ENCODE assay signal across 8 mouse cellular contexts in the genomic region with DNA sequence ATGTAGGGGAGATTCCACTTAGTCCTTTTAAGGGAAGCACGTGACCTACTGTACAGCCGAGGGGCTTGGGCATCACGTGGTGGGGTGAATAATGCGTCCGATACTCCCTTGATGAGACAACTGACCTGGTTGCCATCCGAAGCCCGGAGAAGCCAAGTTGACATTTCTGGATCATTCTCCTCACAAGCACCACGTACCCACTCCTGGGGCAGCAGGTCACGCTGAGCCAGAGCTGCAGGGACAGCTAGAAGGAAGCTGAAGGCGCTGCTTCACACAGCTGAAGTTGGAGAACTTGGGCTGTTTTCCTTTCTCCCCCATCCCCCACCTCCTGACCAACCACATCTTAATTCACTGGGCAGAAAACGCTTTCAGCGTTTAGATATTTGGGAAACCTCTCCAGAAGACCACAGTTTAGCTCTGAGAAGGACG.
A peak's percentile ranks its signal among the peaks of the same experiment; 100 is the strongest.
DNase-seq lines count a peak whose midpoint lies in the region; ATAC-seq lines count a peak whose summit lies in the region.

No protein-coding gene starts in this region.

- ATAC-seq in kidney, embryonic 16.5 days (ENCODE audit: low FRiP score, low TSS enrichment) = peak; percentile 39; the same call in 1 of the 2 replicates
- no peak for ATAC-seq in forebrain, embryonic 16.5 days
- peak; percentile 24; the same call in 1 of the 2 replicates for ATAC-seq in hindbrain, embryonic 15.5 days (ENCODE audit: low FRiP score, low read depth)

- H3K4me3 ChIP-seq in kidney, embryonic 16.5 days (ENCODE audit: low read length) = peak overlapping the region; percentile 49
- H3K4me3 ChIP-seq in forebrain, embryonic 16.5 days (replicated peaks; ENCODE audit: low read length) = no peak overlapping the region
- H3K4me3 ChIP-seq in hindbrain, embryonic 15.5 days = peak overlapping the region; percentile 30

- peak overlapping the region; percentile 89 for H3K27ac ChIP-seq in kidney, embryonic 16.5 days (ENCODE audit: low read length)
- no peak overlapping the region for H3K27ac ChIP-seq in forebrain, embryonic 16.5 days (ENCODE audit: low read length)
- peak overlapping the region; percentile 76 for H3K27ac ChIP-seq in hindbrain, embryonic 15.5 days (replicated peaks)

- no peak for DNase-seq in kidney, adult 9 months
- DNase-seq in lung, postnatal 4 days = peak; percentile 39 to 52
- DNase-seq in yolk sac, embryonic 10.5 days (ENCODE audit: low spot score) = peak; percentile 40
- no peak for DNase-seq in right cerebral cortex, adult 18-20 months
- DNase-seq in cerebellum, adult 11 months = no peak

- no peaks in the 10 kb centered on the region for H3K36me3 ChIP-seq in kidney, embryonic 16.5 days (ENCODE audit: insufficient read depth, low read length)
- H3K36me3 ChIP-seq in forebrain, embryonic 16.5 days (ENCODE audit: control insufficient read depth, insufficient read depth) = no peaks in the 10 kb centered on the region
- no peaks in the 10 kb centered on the region for H3K36me3 ChIP-seq in hindbrain, embryonic 15.5 days

- peak overlapping the region; percentile 71 for H3K4me2 ChIP-seq in kidney, embryonic 16.5 days (replicated peaks; ENCODE audit: low read depth, low read length)
- peak overlapping the region; percentile 38 for H3K4me2 ChIP-seq in forebrain, embryonic 16.5 days (ENCODE audit: low read length)
- peak overlapping the region; percentile 51 for H3K4me2 ChIP-seq in hindbrain, embryonic 15.5 days

- peaks cover 47% of the 10 kb centered on the region for H3K4me1 ChIP-seq in kidney, embryonic 16.5 days (ENCODE audit: insufficient read depth, low read length)
- H3K4me1 ChIP-seq in forebrain, embryonic 16.5 days (replicated peaks; ENCODE audit: control insufficient read depth, insufficient read depth, low read length) = peaks cover 27% of the 10 kb centered on the region
- H3K4me1 ChIP-seq in hindbrain, embryonic 15.5 days (replicated peaks) = peaks cover 36% of the 10 kb centered on the region

- H3K9ac ChIP-seq in kidney, embryonic 16.5 days (replicated peaks; ENCODE audit: low read length) = peak overlapping the region; percentile 56
- 0 out of 2 replicates have a peak overlapping the region, but pooled peaks have one; percentile 17 for H3K9ac ChIP-seq in forebrain, embryonic 16.5 days (replicated peaks; ENCODE audit: low read depth, low read length)
- peak overlapping the region; percentile 17; the same call in 1 of the 2 replicates for H3K9ac ChIP-seq in hindbrain, embryonic 15.5 days

- H3K27me3 ChIP-seq in kidney, embryonic 16.5 days (ENCODE audit: insufficient read depth, low read length) = no peaks in the 10 kb centered on the region
- no peaks in the 10 kb centered on the region for H3K27me3 ChIP-seq in forebrain, embryonic 16.5 days (replicated peaks; ENCODE audit: control insufficient read depth, insufficient read depth, low read length)
- H3K27me3 ChIP-seq in hindbrain, embryonic 15.5 days = no peaks in the 10 kb centered on the region

- WGBS in kidney, embryonic 16.5 days = 3% methylated on average over 13 of the region's 13 CpGs
- WGBS in forebrain, embryonic 16.5 days = 57% methylated on average over 13 of the region's 13 CpGs
- WGBS in hindbrain, embryonic 15.5 days = 22% methylated on average over 13 of the region's 13 CpGs

- no peaks in the 10 kb centered on the region for H3K9me3 ChIP-seq in kidney, embryonic 16.5 days (ENCODE audit: low read length)
- no peaks in the 10 kb centered on the region for H3K9me3 ChIP-seq in forebrain, embryonic 16.5 days (ENCODE audit: control insufficient read depth, low read length)
- no peaks in the 10 kb centered on the region for H3K9me3 ChIP-seq in hindbrain, embryonic 15.5 days

Comparison
In these comparisons a context has a peak if more than half of its experiments do, and no peak if none do; other contexts are left out.
1. DNase-seq: peak in lung, postnatal 4 days (2 of 2) and yolk sac, embryonic 10.5 days (single experiment); none in kidney, adult 9 months (single experiment), right cerebral cortex, adult 18-20 months (single experiment) and cerebellum, adult 11 months (single experiment).
2. Peak in every context shown above with its lines, with median percentiles within 50 percentile points of each other: H3K4me2 ChIP-seq and H3K9ac ChIP-seq.